Mouse (Mus musculus): ENCODE data around the gene 4930596D02Rik.

4930596D02Rik gene

DNA sequence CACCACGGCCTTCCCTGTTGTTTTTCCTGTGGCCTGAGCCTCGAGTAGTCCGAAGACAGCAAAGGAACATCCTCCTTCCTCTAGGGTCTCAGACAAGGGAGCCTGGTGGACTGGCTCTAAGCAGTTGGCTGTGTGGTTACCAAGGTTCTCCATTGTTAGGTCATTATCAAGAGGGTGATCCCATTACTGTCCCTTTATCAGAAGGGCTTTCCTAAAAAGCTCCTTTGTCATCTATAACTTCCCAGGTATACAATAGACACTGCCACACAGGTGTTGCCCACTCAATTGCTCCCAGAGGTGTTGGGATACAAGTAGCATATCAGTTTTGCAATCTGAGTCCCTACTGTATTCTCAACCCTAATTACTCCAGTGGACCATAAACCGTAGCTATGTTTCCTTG, at the start of gene 4930596D02Rik:
TSS of gene 4930596D02Rik (minus strand) at position 101 of the 400 bp plus-strand sequence.
- no peak for DNase-seq

DNA sequence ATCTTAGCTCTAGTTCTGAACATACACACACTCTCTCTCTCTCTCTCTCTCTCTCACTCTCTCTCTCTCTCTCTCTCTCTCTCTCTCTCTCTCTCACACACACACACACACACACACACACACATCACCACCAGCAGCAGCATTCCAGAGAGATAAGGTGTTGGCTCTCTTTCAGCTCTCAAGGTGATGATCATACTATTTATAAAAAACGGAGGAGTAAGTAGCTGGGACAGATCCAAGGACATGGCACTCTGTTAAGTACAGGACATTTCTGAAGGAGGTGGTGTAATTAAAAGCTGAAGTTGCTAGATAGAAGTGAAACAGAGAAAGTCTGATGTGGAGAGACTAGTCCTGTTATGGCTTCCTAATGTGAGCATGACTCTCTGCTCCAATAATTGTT, 41.5 kb upstream of the 4930596D02Rik start:
- DNase-seq: no peak

GRCm38 (mm10) chr14:35845271-35845670, 33.5 kb upstream of the 4930596D02Rik start:
- DNase-seq: no peak

DNA sequence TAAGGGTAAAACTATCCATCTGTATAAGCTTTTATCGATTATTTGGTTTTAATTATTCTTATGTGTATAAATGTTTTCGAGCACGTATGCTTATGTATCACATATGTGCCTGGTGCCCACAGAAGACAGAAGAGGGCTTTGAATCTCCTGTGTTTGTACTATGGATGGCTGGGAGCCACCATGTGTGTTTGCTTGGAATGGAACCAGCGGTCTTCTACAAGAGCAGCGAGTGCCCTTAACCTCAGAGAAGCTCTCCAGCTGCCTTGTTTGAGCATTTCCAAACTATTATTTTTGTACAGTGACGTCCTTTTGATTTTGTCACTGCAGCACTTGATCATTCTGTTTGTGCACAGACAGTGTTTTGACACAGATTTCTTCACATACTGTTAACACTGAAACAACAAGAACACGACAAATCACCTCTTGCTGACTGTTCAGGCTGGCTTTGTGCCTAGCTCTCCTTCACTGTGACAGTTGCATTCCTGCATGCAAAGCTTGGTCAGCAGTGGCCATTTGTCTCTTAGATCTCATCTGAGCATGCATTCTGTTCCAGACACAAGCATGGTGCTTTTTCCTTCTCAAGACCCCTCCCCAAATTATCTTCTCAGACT, 30.4 kb upstream of the 4930596D02Rik start:
- DNase-seq: no peak

GRCm38 (mm10) chr14:35792656-35793213, 19.0 kb downstream of the 4930596D02Rik start:
- DNase-seq: no peak

GRCm38 (mm10) chr14:35780033-35780432, 31.7 kb downstream of the 4930596D02Rik start:
- DNase-seq: no peak

DNA sequence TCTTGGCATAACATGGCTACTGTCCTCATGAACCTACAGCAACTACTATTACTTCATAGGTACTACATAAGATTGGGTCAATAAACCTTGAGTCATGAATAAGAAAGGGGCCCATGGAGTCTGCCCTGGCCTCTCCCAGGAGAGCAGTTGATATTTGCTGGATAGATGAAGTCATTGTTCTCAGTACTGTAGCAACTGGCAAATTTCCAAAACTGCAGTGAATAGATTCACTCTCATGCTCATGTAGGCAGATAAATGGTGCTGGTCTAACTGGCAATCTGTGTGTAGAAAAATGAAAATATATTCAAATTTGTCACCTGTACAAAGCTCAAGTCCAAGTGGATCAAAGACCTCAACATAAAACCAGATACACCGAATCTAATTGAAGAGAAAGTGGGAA, 38.5 kb downstream of the 4930596D02Rik start:
- DNase-seq: no peak

All from kidney, adult 11 months (tissue).